Mouse (Mus musculus) midbrain, embryonic 10.5 days (tissue): Measurements from ENCODE around the gene Zfp963. TPM values are rescaled to one million over a fixed set of nuclear protein-coding genes. Genes with fewer than 3 reads are reported as not detected.
A peak's percentile ranks its signal among the peaks of the same experiment; 100 is the strongest.

Source experiments
- DNase-seq: peaks from one replicate; pipeline ENCODE4 v3.0.0-alpha.2; 2017; ENCODE audit warnings: low spot score
- H3K27ac ChIP-seq: fragments of 300-500 bp; sonication (generic); replicated peaks from 2 replicates; pipeline ENCODE4 v1.5.1; 2016; ENCODE audit warnings: mild to moderate bottlenecking
- H3K27me3 ChIP-seq: fragments of 300-500 bp; sonication (generic); 2 replicates; pipeline ENCODE4 v1.6.1; 2016; ENCODE audit warnings: low read depth, mild to moderate bottlenecking; ENCODE audit not compliant: poor library complexity, severe bottlenecking
- H3K36me3 ChIP-seq: fragments of 300-500 bp; sonication (generic); 2 replicates; pipeline ENCODE4 v1.6.1; 2016; ENCODE audit warnings: mild to moderate bottlenecking, moderate library complexity
- H3K4me1 ChIP-seq: fragments of 300-500 bp; sonication (generic); 2 replicates; pipeline ENCODE4 v1.6.1; 2016
- H3K4me3 ChIP-seq: fragments of 300-500 bp; sonication (generic); 2 replicates; pipeline ENCODE4 v1.5.1; 2016; ENCODE audit warnings: mild to moderate bottlenecking, moderate library complexity
- H3K9me3 ChIP-seq: fragments of 300-500 bp; sonication (generic); replicated peaks from 2 replicates; pipeline ENCODE4 v1.6.1; 2016; ENCODE audit warnings: mild to moderate bottlenecking
- WGBS: fragments of 180-500 bp; shearing (Covaris S2); methylation state at CpG from one replicate; pipeline ENCODE4 v1.1.7; 2016; 5-methylcytosine and 5-hydroxymethylcytosine counted together
- polyA plus RNA-seq: library from polyadenylated mRNA; unstranded; fragments of >200 nt; fragmentation: Nextera tagmentation; extraction: Ambion mirVana; gene quantifications from 2 replicates; pipeline ENCODE4 v1.2.1, GENCODE M21; 2016

The Zfp963 gene
- polyA plus RNA-seq, 1 experiment from 2014 or later, result 6.1 TPM

DNA sequence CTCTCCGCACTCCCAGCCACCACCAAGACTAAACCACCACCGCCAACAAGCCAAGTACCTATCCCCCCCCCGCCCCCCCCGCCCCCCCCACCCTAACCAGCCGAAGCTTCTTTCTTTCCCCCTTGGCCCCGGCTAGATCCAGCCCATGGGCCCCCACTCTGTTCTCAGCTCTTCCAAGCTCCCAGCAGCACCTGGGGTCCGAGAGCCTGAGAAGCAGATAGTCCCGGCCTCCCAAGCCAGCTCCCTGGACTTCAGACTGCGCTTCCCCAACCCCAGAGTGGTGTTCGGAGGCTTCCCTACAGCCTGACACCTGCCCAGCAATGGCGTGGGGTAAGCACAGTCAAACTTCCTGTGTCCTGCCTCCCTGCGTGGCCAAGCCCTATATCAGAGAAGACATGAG lies 27.3 kb upstream of the Zfp963 start:
- Histone ChIP-seq H3K27me3 (no peaks in the 10 kb centered on the region), H3K9me3 (no peaks in the 10 kb centered on the region), H3K4me3 (no peak overlapping the region), H3K4me1 (peaks cover 25% of the 10 kb centered on the region), H3K36me3 (0 out of 2 replicates have a peak, but pooled peaks cover 3% of the 10 kb centered on the region), H3K27ac (no peak overlapping the region)
- 74% methylated on average over 10 of the region's 12 CpGs for WGBS
- DNase-seq, result no peak

DNA sequence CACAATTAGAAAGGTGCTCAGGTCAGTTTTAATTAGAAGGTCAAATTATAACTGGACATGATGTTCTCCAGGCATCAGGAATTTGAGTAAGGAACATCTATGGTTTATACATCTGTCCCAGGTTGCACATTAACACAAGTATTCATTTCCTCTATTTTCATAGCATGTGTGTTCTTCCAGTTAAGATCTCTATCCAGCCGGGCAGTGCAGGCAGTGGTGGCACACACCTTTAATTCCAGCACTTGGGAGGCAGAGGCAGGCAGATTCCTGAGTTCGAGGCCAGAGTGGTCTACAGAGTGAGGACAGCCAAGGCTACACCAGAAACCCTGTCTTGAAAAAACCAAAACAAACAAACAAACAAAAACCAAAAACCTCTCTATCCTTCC lies 25.4 kb upstream of the Zfp963 start:
- H3K27me3 ChIP-seq, result no peaks in the 10 kb centered on the region
- no peaks in the 10 kb centered on the region for H3K9me3 ChIP-seq
- H3K4me3 ChIP-seq, result peak overlapping the region; percentile 81
- DNase-seq, result no peak
- H3K36me3 ChIP-seq, result peaks cover 20% of the 10 kb centered on the region
- peak overlapping the region; percentile 99; the same call in 1 of the 2 replicates for H3K27ac ChIP-seq
- WGBS, result 56% methylated on average over 2 of the region's 2 CpGs
- H3K4me1 ChIP-seq, result peaks cover 31% of the 10 kb centered on the region

DNA sequence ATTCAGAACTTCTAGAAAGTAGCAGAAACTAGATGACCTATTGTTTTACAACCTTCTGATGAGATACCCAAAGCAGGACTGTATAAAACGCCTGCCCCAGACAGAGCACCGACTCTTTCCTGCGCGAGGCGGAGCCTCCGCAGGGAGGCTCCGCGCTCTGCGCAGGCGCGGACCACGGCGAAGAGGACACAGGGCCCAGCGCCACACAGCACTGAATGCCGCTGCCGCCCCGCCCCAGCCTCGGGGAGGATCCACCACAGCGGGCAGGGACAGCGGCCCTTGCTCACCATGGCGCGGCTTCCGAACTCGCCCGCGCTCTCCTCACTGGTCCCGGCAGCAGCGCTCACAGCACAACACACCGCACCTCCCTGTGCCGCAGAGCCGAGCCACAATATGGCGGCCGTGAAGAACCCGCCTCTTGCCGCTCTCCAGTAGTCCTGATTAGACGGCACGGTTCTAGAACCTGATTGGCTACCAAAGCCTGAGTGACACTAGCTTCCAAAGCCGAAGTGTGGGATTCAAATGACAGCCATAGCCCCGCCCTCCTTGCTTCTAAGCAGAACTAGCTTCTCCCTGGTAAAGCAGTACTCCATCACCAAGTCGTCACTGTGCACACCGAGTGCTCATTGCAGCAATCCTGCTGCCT lies 24.9 kb upstream of the Zfp963 start, which contains the start of gene Gm20422:
Gene Gm20422 (minus strand): TSS at position 384 of the 646 bp plus-strand sequence.
- peak; percentile 94 for DNase-seq
- Histone ChIP-seq H3K4me1 (peaks cover 31% of the 10 kb centered on the region), H3K27ac (peak within 1 kb of the TSS; percentile 99), H3K9me3 (no peaks in the 10 kb centered on the region), H3K4me3 (peak within 1 kb of the TSS; percentile 81), H3K27me3 (no peaks in the 10 kb centered on the region), H3K36me3 (peaks cover 25% of the 10 kb centered on the region)
- under 1% methylated on average over 41 of the region's 41 CpGs for WGBS

DNA sequence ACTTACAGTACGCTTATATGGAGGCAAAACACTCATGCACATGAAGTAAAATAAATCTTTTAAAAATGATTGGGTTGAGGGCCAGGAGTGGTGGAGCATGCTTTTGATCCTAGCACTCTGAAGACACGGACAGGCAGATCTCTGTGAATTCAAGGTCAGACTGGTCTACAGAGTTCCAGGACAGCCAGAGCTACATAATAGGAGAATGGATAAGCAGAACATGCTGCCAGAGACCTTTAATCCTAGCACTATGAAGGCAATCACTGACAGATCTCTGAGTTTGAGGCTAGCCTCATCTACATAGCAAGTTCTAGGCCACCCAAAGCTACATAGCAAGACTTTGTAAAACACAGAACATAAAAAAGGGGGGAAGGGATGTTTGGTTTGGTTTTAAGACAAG lies 22.3 kb upstream of the Zfp963 start:
- Histone ChIP-seq H3K9me3 (peaks cover 8% of the 10 kb centered on the region; the same call in 1 of the 2 replicates), H3K4me1 (peaks cover 31% of the 10 kb centered on the region), H3K27ac (no peak overlapping the region), H3K36me3 (peaks cover 51% of the 10 kb centered on the region), H3K4me3 (no peak overlapping the region), H3K27me3 (no peaks in the 10 kb centered on the region)
- no peak for DNase-seq
- WGBS, result 91% methylated on average over 2 of the region's 2 CpGs

DNA sequence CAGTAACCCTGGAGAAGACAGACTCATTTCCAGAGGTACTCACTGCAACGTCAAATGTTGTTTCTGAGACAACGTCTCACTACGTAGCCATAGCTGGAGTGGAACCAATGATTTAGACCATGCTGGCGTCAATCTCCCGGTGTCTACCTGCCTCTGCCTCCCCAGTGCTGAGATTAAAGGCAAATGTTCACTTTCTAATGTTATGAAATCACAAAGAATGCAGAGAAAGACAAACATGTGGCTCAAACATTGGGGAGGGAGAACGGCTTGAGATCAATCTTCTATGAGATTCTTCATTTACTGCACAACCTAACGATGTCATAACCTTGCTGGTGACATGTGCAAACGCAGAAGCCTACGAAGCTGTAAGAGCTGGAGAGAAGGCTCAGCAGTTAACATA lies 21.5 kb upstream of the Zfp963 start:
- Histone ChIP-seq H3K27me3 (no peaks in the 10 kb centered on the region), H3K36me3 (peaks cover 59% of the 10 kb centered on the region), H3K4me1 (peaks cover 31% of the 10 kb centered on the region), H3K4me3 (no peak overlapping the region), H3K27ac (no peak overlapping the region), H3K9me3 (peaks cover 12% of the 10 kb centered on the region)
- DNase-seq, result no peak
- WGBS, result 95% methylated on average over 9 of the region's 9 CpGs

DNA sequence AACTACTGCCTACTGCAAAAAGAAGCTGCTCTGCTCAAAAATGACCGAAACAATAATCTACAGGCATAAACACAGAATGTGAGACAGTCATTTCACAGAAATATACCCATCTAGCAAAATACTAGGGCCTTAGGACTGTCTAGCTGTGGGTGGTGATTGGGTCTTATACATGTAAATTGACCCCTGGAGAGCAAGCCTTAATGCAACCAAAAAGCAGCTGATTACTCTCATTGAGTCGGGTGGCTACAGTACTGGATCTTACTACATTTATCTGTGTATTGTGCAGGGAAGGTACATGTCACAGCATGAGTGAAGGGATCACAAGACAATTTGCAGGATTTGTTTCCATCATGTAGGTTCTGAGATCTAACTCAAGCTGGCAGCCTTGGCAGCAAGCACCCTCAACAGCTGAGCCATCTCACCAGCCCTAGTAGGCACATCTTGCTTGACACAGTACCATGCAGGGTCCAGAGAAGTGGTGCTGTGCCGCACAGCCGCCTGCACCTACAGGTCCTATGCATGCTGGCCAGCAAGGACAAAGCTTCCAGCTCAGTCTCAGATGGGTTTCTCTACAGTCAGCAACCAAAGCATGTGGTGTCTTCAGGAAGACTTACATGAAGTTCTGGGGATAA lies 12.2 kb upstream of the Zfp963 start:
- Histone ChIP-seq H3K9me3 (peaks cover 9% of the 10 kb centered on the region), H3K27me3 (no peaks in the 10 kb centered on the region), H3K4me1 (no peaks in the 10 kb centered on the region), H3K27ac (no peak overlapping the region), H3K36me3 (peaks cover 95% of the 10 kb centered on the region), H3K4me3 (no peak overlapping the region)
- no peak for DNase-seq
- 92% methylated on average over 4 of the region's 4 CpGs for WGBS

DNA sequence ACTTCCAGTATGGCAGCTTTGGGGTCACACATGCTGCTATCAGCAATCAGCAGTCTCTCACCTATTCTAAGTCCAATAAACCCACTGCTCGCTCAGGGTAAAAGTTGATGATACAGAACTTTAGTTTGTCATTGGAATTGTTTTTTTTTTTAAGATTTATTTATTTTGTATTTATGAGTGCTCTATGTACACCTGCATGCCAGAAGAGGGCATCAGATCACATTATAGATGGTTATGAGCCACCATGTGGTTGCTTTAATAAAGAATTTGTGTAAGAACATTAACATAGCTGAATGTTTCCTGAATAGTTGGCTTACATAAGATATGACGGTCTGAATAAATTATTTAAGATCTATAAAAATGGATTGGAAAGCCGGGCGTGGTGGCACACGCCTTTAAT lies 8.5 kb upstream of the Zfp963 start:
- H3K36me3 ChIP-seq, result peaks cover 78% of the 10 kb centered on the region
- no peak overlapping the region for H3K4me3 ChIP-seq
- H3K27ac ChIP-seq, result no peak overlapping the region
- no peak for DNase-seq
- H3K27me3 ChIP-seq, result no peaks in the 10 kb centered on the region
- 94% methylated on average over 5 of the region's 5 CpGs for WGBS
- no peaks in the 10 kb centered on the region for H3K4me1 ChIP-seq
- no peaks in the 10 kb centered on the region for H3K9me3 ChIP-seq

DNA sequence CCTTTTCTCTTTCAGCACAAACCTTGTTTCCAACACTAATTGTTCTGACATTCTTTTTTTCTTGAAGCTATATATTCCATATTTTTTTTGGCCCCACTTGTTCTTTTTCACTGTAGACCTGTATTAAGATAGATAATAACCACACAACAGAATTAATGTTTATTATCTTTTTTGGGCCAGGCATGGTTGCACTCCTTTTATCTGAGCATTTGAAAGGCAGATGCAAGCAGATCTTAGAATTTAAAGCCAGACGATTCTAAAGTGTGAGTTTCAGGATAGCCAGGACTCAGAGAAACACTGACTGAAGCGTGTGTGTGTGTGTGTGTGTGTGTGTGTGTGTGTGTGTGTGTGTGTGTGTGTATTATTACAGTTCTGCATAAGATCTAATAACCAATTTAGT lies 2.7 kb upstream of the Zfp963 start:
- no peaks in the 10 kb centered on the region for H3K27me3 ChIP-seq
- no peaks in the 10 kb centered on the region for H3K9me3 ChIP-seq
- H3K36me3 ChIP-seq, result peaks cover 33% of the 10 kb centered on the region
- H3K4me3 ChIP-seq, result no peak overlapping the region
- no peak overlapping the region for H3K27ac ChIP-seq
- DNase-seq, result no peak
- 87% methylated on average over 2 of the region's 2 CpGs for WGBS
- H3K4me1 ChIP-seq, result peaks cover 13% of the 10 kb centered on the region

DNA sequence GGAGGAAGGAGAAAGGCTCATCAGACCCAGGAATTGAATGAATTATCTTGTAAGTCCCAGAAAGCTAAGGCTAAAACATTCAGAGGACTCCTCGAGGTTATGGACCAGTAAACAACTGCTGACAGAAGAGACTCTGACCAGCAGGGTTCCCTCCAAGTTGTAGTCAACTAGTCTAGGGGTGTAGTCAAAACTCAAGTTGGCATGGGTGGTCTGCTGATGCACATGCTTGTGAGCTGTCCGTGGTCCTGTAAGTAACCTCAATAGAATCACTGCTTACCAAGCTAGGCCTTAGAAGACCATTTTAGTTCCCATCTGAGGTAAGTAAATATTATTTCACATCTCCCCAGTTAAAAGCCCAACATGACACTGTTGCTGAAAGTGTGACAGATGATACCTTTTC lies 8.5 kb downstream of the Zfp963 start:
- Histone ChIP-seq H3K27me3 (no peaks in the 10 kb centered on the region), H3K36me3 (peaks cover 31% of the 10 kb centered on the region), H3K27ac (no peak overlapping the region), H3K4me1 (no peaks in the 10 kb centered on the region), H3K9me3 (no peaks in the 10 kb centered on the region), H3K4me3 (no peak overlapping the region)
- DNase-seq, result no peak
- WGBS, result 75% methylated on average over 2 of the region's 2 CpGs

DNA sequence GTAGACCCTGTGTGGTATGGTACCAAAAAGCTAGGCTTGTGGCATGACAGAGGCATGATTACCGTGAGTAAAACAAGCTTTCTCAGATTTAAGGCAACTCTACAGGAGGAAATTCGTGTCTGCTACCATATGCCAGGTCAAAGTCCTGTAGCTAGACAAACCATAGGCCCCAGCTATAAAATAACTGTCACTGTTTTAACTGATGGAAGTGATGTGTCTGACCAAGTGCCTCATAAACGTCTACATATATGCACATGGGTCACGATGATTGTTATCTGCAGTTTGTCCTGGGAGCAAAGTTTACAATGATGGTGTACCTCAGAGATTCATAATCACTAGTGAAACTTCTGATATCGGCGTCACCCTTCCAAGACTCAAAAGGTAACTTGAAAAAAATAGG lies 9.0 kb downstream of the Zfp963 start:
- no peaks in the 10 kb centered on the region for H3K9me3 ChIP-seq
- peaks cover 31% of the 10 kb centered on the region for H3K36me3 ChIP-seq
- H3K27ac ChIP-seq, result no peak overlapping the region
- no peaks in the 10 kb centered on the region for H3K4me1 ChIP-seq
- DNase-seq, result no peak
- 85% methylated on average over 6 of the region's 6 CpGs for WGBS
- no peak overlapping the region for H3K4me3 ChIP-seq
- H3K27me3 ChIP-seq, result no peaks in the 10 kb centered on the region

DNA sequence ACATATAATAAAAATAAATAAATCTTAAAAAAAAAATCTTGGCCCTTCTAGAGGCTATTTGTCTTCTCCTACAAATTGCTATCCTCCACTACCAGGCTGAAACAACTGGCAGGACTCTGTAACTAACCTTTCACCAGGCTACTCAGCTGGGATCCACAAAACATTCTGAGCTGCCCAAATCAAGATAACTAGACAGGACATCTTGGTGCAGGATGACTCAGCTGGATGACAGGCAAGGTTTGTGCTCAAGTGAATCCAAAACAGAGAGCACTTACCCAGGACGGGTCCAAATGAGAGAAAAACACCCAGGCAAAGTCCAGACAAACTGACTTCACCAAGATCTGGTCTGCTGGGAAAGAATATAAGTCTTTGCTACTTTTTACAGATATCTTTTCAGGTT lies 14.3 kb downstream of the Zfp963 start:
- no peaks in the 10 kb centered on the region; the same call in 1 of the 2 replicates for H3K9me3 ChIP-seq
- 71% methylated on average over 1 of the region's 1 CpGs for WGBS

DNA sequence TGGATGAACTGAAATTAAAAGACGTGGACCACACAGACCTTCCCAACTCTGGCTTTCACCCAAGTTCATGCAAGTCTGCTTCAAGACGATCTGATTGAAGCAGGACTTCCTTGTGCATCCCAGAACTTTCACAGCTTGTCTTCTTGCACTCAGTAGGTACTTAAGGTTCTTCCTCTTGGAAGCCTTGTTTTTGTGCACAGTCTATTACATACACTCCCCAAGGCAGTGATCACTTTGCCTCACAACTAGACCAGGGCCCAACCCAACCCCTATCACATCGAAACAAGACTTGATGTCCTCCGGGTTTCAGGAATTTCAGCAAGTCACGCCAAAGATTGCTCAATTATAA lies 32.6 kb downstream of the Zfp963 start:
- peaks cover 25% of the 10 kb centered on the region for H3K4me1 ChIP-seq
- H3K36me3 ChIP-seq, result peaks cover 18% of the 10 kb centered on the region
- peak overlapping the region; percentile 96 for H3K4me3 ChIP-seq
- H3K9me3 ChIP-seq, result no peaks in the 10 kb centered on the region
- no peaks in the 10 kb centered on the region for H3K27me3 ChIP-seq
- peak overlapping the region; percentile 99 for H3K27ac ChIP-seq
- no peak for DNase-seq
- WGBS, result 43% methylated on average over 5 of the region's 5 CpGs

More for the DNA sequence above, 14.3 kb downstream of the Zfp963 start:
- Histone ChIP-seq H3K27ac (no peak overlapping the region), H3K4me1 (no peaks in the 10 kb centered on the region), H3K4me3 (no peak overlapping the region), H3K36me3 (no peaks in the 10 kb centered on the region), H3K27me3 (no peaks in the 10 kb centered on the region)
- no peak for DNase-seq

DNA sequence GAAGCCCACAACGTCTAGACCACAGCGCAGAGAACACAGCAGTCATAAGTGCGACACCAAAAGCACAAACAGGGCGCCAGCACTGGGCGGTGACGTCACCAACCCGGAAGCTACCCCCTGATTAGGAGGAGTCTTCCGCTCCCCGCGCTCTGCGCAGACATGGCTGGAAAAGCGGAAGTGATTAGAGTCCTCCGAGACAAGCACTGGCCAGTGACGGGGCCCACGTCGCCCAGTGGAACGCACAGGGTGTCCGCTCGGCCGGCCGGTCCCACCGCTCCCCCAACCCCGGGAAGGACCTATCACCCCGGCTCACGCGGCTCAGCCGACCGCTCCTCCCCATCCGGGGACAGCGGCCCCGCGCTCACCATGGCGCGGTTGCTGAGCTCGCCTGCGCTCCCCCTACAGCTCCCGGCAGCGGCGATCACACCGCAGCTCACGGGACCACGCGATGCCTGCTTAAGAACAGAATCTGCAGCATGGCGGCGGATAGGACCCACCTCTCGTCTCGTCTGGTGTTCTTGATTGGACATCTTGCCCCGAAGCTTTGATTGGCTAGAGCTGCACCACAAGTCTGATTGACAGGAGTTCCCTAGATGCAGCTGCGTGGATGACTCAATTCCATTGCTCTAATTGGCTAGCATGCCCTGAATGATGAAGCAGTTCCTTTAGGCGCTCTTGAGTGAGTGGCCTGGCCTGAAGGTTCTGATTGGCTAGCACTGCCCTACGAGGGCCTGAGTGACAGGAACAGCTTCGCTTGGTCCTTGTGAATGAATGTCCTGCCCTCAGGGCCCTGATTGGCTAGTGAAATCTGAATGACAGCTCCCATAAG lies 33.2 kb downstream of the Zfp963 start:
- Histone ChIP-seq H3K36me3 (peaks cover 23% of the 10 kb centered on the region), H3K27me3 (no peaks in the 10 kb centered on the region), H3K4me3 (peak overlapping the region; percentile 96), H3K9me3 (no peaks in the 10 kb centered on the region), H3K4me1 (peaks cover 25% of the 10 kb centered on the region), H3K27ac (peak overlapping the region; percentile 99)
- peak; percentile 92 for DNase-seq
- under 1% methylated on average over 52 of the region's 52 CpGs for WGBS
